Mouse (Mus musculus) midbrain, embryonic 15.5 days (tissue): ENCODE results near the gene Samd14. TPM values are rescaled to one million over a fixed set of nuclear protein-coding genes. Genes with fewer than 3 reads are reported as not detected.

Experiments used
- ATAC-seq: fragments of 200-750 bp; cut with Nextera tagmentation; replicated peaks from 2 replicates; pipeline ENCODE4 v1.8.0; 2017; ENCODE audit warnings: moderate TSS enrichment
- H3K27ac ChIP-seq: fragments of 300-500 bp; sonication (generic); 2 replicates; pipeline ENCODE4 v1.5.1; 2015; ENCODE audit warnings: mild to moderate bottlenecking, inconsistent platforms
- H3K27me3 ChIP-seq: fragments of 300-500 bp; sonication (generic); replicated peaks from 2 replicates; pipeline ENCODE4 v1.6.1; 2015; ENCODE audit warnings: inconsistent platforms
- H3K36me3 ChIP-seq: fragments of 300-500 bp; sonication (generic); replicated peaks from 2 replicates; pipeline ENCODE4 v1.6.1; 2015; ENCODE audit warnings: inconsistent platforms
- H3K4me1 ChIP-seq: fragments of 300-500 bp; sonication (generic); 2 replicates; pipeline ENCODE4 v1.6.1; 2015; ENCODE audit warnings: inconsistent platforms
- H3K4me2 ChIP-seq: fragments of 300-500 bp; sonication (generic); 2 replicates; pipeline ENCODE4 v1.6.1; 2015; ENCODE audit warnings: inconsistent platforms, mild to moderate bottlenecking, moderate library complexity
- H3K4me3 ChIP-seq: fragments of 300-500 bp; sonication (generic); 2 replicates; pipeline ENCODE4 v1.5.1; 2015; ENCODE audit warnings: mild to moderate bottlenecking, inconsistent platforms
- H3K9ac ChIP-seq: fragments of 300-500 bp; sonication (generic); 2 replicates; pipeline ENCODE4 v1.6.1; 2015; ENCODE audit warnings: mild to moderate bottlenecking, inconsistent platforms
- H3K9me3 ChIP-seq: fragments of 300-500 bp; sonication (generic); 2 replicates; pipeline ENCODE4 v1.6.1; 2016; ENCODE audit warnings: inconsistent platforms
- WGBS: fragments of 180-500 bp; shearing (Covaris S2); methylation state at CpG from one replicate; pipeline ENCODE4 v1.1.7; 2015; ENCODE audit warnings: mixed read lengths; 5-methylcytosine and 5-hydroxymethylcytosine counted together
- polyA plus RNA-seq: library from polyadenylated mRNA; unstranded; fragments of >200 nt; fragmentation: Nextera tagmentation; extraction: Ambion mirVana; gene quantifications from 2 replicates; pipeline ENCODE4 v1.2.1, GENCODE M21; 2015

Gene Samd14
- polyA plus RNA-seq, 1 experiment from 2014 or later = 177 TPM

DNA sequence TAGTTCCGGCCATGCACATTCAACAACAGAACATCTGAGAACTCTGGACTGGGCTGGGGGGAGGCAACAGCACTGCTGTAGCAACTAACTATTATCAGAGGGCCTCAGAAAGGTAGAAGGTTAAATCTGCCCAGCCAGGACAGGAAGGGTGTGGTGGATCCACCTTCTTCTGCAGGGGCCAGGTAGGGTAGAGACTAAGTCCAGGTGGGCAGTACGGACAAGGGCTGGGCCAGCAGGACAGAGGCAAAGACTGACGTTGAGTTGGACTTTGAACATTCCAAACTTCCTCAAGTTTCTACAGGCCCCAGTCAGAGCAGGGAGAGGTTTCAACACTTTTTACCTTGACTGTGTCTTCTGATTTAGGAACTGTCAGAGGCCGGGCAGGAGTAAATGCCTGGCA is 65.0 kb downstream of the Samd14 start:
- Histone ChIP-seq H3K4me3 (peak overlapping the region; percentile 75), H3K9ac (no peak overlapping the region), H3K27me3 (peaks cover 36% of the 10 kb centered on the region), H3K4me1 (peaks cover 29% of the 10 kb centered on the region), H3K4me2 (peak overlapping the region; percentile 90), H3K27ac (no peak overlapping the region), H3K9me3 (no peaks in the 10 kb centered on the region), H3K36me3 (no peaks in the 10 kb centered on the region)
- WGBS = 86% methylated on average over 4 of the region's 4 CpGs
- no peak for ATAC-seq

DNA sequence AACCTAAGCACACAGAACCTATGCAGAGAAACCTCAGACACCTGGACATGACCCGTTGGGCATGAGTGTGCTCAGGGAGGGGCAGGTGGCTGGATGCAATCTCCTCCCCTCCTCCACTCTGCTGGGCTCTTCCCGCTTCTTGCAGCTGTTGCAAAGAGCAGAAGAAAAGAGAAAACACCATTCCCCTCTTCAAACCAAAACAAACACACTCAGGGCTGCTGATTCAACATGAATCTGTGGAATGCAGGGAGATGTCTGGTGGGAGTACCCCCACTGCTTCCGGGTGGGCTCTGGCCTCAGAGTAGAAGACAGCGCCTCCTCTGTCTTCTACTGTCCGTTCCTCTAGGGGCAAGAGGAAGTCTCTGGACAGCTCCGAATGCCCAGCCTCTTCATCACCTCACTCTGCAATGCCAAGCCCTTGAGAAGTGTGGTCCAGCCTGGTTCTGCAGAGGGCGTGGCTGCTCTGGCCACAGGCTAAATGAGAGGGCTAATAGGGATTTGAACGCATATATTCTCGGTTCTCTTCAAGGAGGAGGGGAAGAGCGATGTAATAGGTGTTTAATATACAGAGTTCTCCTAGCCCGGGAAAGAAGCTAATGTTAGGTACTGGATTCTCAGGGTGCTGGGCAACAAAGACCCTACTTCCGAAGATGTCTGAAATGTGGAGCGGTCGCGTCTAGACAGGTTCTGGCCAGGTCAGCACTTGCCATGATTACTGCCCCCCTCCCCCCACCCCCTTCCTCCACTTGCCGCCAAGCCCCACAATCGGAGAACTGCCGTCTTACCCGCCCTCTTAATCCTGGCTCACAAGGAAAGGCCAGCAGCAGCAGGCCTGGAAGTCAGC is 65.7 kb downstream of the Samd14 start:
- peak overlapping the region; percentile 82 for H3K27ac ChIP-seq
- ATAC-seq = 0 out of 2 replicates have a peak, but pooled peaks have one; percentile 7
- H3K4me2 ChIP-seq = peak overlapping the region; percentile 90
- peak overlapping the region; percentile 75 for H3K4me3 ChIP-seq
- H3K4me1 ChIP-seq = peaks cover 29% of the 10 kb centered on the region
- peak overlapping the region; percentile 75 for H3K9ac ChIP-seq
- no peaks in the 10 kb centered on the region for H3K9me3 ChIP-seq
- WGBS = 7% methylated on average over 19 of the region's 19 CpGs
- H3K27me3 ChIP-seq = peaks cover 36% of the 10 kb centered on the region
- H3K36me3 ChIP-seq = no peaks in the 10 kb centered on the region

Other genes with a start within 250 kb of the Samd14 start
- not detected in 2 replicates for gene Tmem92, start 227.2 kb upstream of the Samd14 start, polyA plus RNA-seq
- gene Col1a1, start 73.7 kb upstream of the Samd14 start, polyA plus RNA-seq = 82.7 and 92.9 TPM in 2 replicates
- not detected in 2 replicates for gene Hils1, start 42.3 kb upstream of the Samd14 start, polyA plus RNA-seq
- gene Sgca, start 33.6 kb upstream of the Samd14 start, polyA plus RNA-seq = not detected in 2 replicates
- gene Ppp1r9b, start 18.8 kb upstream of the Samd14 start, polyA plus RNA-seq = 20.5 and 22.2 TPM in 2 replicates
- 27.4 and 28.2 TPM in 2 replicates for gene Pdk2, start 31.5 kb downstream of the Samd14 start, polyA plus RNA-seq
- gene Itga3, start 66.9 kb downstream of the Samd14 start, polyA plus RNA-seq = 17.2 and 17.4 TPM in 2 replicates
- gene Dlx3, start 110.2 kb downstream of the Samd14 start, polyA plus RNA-seq = 0.17 and 0.20 TPM in 2 replicates
- not detected in 2 replicates for gene Dlx4, start 136.4 kb downstream of the Samd14 start, polyA plus RNA-seq